In the genomic region with DNA sequence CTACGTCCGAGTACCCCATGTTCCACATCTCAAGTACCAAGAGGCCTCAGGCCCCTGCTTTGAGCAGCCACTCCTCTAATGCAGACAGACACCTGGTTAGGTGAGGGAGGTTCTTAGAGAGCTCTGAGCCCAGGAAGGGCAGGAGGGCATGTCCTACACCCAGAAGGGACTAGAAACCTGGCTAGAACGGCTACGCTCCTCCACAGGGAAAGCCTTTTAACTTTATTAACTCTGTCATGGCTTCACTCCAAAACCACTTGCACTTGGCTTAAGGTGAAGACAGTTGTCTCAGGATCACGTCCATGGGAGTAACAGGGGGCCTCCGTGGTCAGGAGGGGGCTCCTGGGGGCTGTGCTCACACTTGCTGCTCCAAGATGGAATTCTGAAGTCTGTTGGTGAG, we compare ENCODE assay signal across 21 mouse cellular contexts.
DNase-seq lines count a peak whose midpoint lies in the region; ATAC-seq and TF ChIP-seq lines count a peak whose summit lies in the region.
"Had no signal": no experiment of that assay in that cellular context is flagged by ENCODE, and none has a peak within 500 bp of the region (broad histone marks: within the 10 kb centered on the region; RNA-seq: fewer than 3 reads in every experiment).

No protein-coding gene starts in this region.

- no peaks in the 10 kb centered on the region for H3K27me3 ChIP-seq in kidney, embryonic 15.5 days
- H3K27me3 ChIP-seq in embryonic facial prominence, embryonic 15.5 days = no peaks in the 10 kb centered on the region
- H3K27me3 ChIP-seq: heart, embryonic 13.5 days; megakaryocyte, embryonic 14.5 days had no signal

- no peak overlapping the region for H3K9ac ChIP-seq in kidney, embryonic 15.5 days
- no peak overlapping the region for H3K9ac ChIP-seq in embryonic facial prominence, embryonic 15.5 days
- H3K9ac ChIP-seq: forebrain, postnatal 0 days; heart, embryonic 13.5 days had no signal

- no peak overlapping the region for H3K4me3 ChIP-seq in kidney, embryonic 15.5 days (replicated peaks)
- H3K4me3 ChIP-seq in embryonic facial prominence, embryonic 15.5 days (replicated peaks) = no peak overlapping the region
- no peak overlapping the region for H3K4me3 ChIP-seq in olfactory bulb, adult 2 months (ENCODE audit: insufficient read depth, low read depth, low read length)
- H3K4me3 ChIP-seq: forebrain, embryonic 10.5 days; heart, embryonic 13.5 days; megakaryocyte, embryonic 14.5 days had no signal

- 61% methylated on average over 6 of the region's 6 CpGs for WGBS in kidney, embryonic 15.5 days
- WGBS in embryonic facial prominence, embryonic 15.5 days = 30% methylated on average over 6 of the region's 6 CpGs
- WGBS in olfactory bulb, adult 2 months = 60% methylated on average over 6 of the region's 6 CpGs

- H3K9me3 ChIP-seq in kidney, embryonic 15.5 days (replicated peaks) = no peaks in the 10 kb centered on the region
- H3K9me3 ChIP-seq in embryonic facial prominence, embryonic 15.5 days (replicated peaks) = no peaks in the 10 kb centered on the region
- H3K9me3 ChIP-seq: heart, embryonic 13.5 days; megakaryocyte, embryonic 14.5 days had no signal

- H3K27ac ChIP-seq in kidney, embryonic 15.5 days = no peak overlapping the region
- H3K27ac ChIP-seq in embryonic facial prominence, embryonic 15.5 days (replicated peaks) = peak overlapping the region; percentile 65
- peak overlapping the region; percentile 64; the same call in 1 of the 2 replicates for H3K27ac ChIP-seq in olfactory bulb, adult 2 months (ENCODE audit: insufficient read depth, low read depth, low read length)
- H3K27ac ChIP-seq: forebrain, embryonic 10.5 days; heart, embryonic 13.5 days; hindbrain, postnatal 0 days had no signal

- peaks cover 12% of the 10 kb centered on the region; the same call in 1 of the 2 replicates for H3K36me3 ChIP-seq in kidney, embryonic 15.5 days
- H3K36me3 ChIP-seq in embryonic facial prominence, embryonic 15.5 days = no peaks in the 10 kb centered on the region

- TF ChIP-seq POLR2A in olfactory bulb, adult 2 months (IDR thresholded peaks at IDR 0.05; ENCODE audit: insufficient read depth, low read depth, low read length) = no peak

- H3K4me1 ChIP-seq in kidney, embryonic 15.5 days = peaks cover 19% of the 10 kb centered on the region
- H3K4me1 ChIP-seq in embryonic facial prominence, embryonic 15.5 days = peaks cover 43% of the 10 kb centered on the region
- H3K4me1 ChIP-seq in olfactory bulb, adult 2 months (ENCODE audit: control insufficient read depth, insufficient read depth, low read length) = peaks cover 41% of the 10 kb centered on the region

- TF ChIP-seq CTCF in olfactory bulb, adult 2 months (IDR thresholded peaks at IDR 0.05; ENCODE audit: insufficient read depth, low read depth, low read length) = no peak

- peak; percentile 86 for DNase-seq in kidney, adult 9 months
- peak; percentile 55 to 79 for DNase-seq in kidney, postnatal 36 days
- no peak for DNase-seq in layer of hippocampus, postnatal 36 days
- no peak for DNase-seq in T-cell, adult 2 months (ENCODE audit: low spot score)
- DNase-seq: adrenal gland, adult 2 months; cerebellum, postnatal 10 days; forebrain, postnatal 0 days; heart, postnatal 4 days; layer of hippocampus, adult 9-11 months; liver; lung, postnatal 14 days; right cerebral cortex, adult 18-20 months; thymus, postnatal 36 days had no signal

- ATAC-seq in kidney, embryonic 15.5 days (replicated peaks; ENCODE audit: low FRiP score) = no peak
- ATAC-seq in embryonic facial prominence, embryonic 15.5 days (ENCODE audit: insufficient number of reproducible peaks, low FRiP score, low TSS enrichment, low read depth) = no peak
- ATAC-seq: forebrain, postnatal 0 days; hindbrain, postnatal 0 days; intestine, postnatal 0 days had no signal

- no peak overlapping the region for H3K4me2 ChIP-seq in kidney, embryonic 15.5 days
- H3K4me2 ChIP-seq in embryonic facial prominence, embryonic 15.5 days (replicated peaks) = peak overlapping the region; percentile 17; the same call in 1 of the 2 replicates
- H3K4me2 ChIP-seq: heart, embryonic 13.5 days had no signal

Comparison
In these comparisons a context has a peak if more than half of its experiments do, and no peak if none do; other contexts are left out.
1. DNase-seq: peak in kidney, adult 9 months (single experiment) and kidney, postnatal 36 days (2 of 2); none in layer of hippocampus, postnatal 36 days (0 of 2) and T-cell, adult 2 months (single experiment).